Mouse (Mus musculus) olfactory bulb, adult 2 months (tissue): ENCODE measurements around the gene Cnp. TPM values are rescaled to one million over a fixed set of nuclear protein-coding genes. Genes with fewer than 3 reads are reported as not detected.

Experiments used
- H3K27ac ChIP-seq: fragments of 200-500 bp; 2 replicates; pipeline ENCODE4 v1.5.1; 2012; ENCODE audit warnings: low read depth, low read length; ENCODE audit not compliant: insufficient read depth
- H3K4me1 ChIP-seq: fragments of 200-500 bp; 2 replicates; pipeline ENCODE4 v1.6.1; 2012; ENCODE audit warnings: low read length; ENCODE audit not compliant: control insufficient read depth, insufficient read depth
- H3K4me3 ChIP-seq: fragments of 200-500 bp; 2 replicates; pipeline ENCODE4 v1.5.1; 2012; ENCODE audit warnings: mild to moderate bottlenecking, low read depth, low read length, moderate library complexity; ENCODE audit not compliant: insufficient read depth
- CTCF ChIP-seq: fragments of 200-500 bp; IDR thresholded peaks from 2 replicates; pipeline ENCODE4 v1.5.1; 2012; ENCODE audit warnings: low read depth, mild to moderate bottlenecking, low read length, moderate library complexity; ENCODE audit not compliant: insufficient read depth
- POLR2A ChIP-seq: fragments of 200-500 bp; IDR thresholded peaks from 2 replicates; pipeline ENCODE4 v1.6.1; 2012; ENCODE audit warnings: mild to moderate bottlenecking, low read depth, low read length, moderate library complexity; ENCODE audit not compliant: insufficient read depth
- WGBS: fragments of 180-500 bp; shearing (Covaris S2); methylation state at CpG from one replicate; pipeline ENCODE4 v1.1.7; 2018; 5-methylcytosine and 5-hydroxymethylcytosine counted together
- polyA plus RNA-seq: library from polyadenylated mRNA; stranded (reverse); fragments of >200 nt; gene quantifications from 2 replicates; pipeline ENCODE4 v1.2.4, GENCODE M21; 2012; ENCODE audit warnings: low replicate concordance; ENCODE audit not compliant: missing spikeins, insufficient read depth, insufficient read length

Cnp gene
- polyA plus RNA-seq, 1 experiment, result not detected

- H3K4me3 ChIP-seq, result no peak overlapping the region
- TF ChIP-seq POLR2A, result no peak
- no peak for TF ChIP-seq CTCF
- WGBS, result 67% methylated on average over 4 of the region's 4 CpGs
- peaks cover 4% of the 10 kb centered on the region; the same call in 1 of the 2 replicates for H3K4me1 ChIP-seq
- H3K27ac ChIP-seq, result no peak overlapping the region
Observed at GRCm38 (mm10) chr11:100552842-100553241, 21.9 kb upstream of the Cnp start.

DNA sequence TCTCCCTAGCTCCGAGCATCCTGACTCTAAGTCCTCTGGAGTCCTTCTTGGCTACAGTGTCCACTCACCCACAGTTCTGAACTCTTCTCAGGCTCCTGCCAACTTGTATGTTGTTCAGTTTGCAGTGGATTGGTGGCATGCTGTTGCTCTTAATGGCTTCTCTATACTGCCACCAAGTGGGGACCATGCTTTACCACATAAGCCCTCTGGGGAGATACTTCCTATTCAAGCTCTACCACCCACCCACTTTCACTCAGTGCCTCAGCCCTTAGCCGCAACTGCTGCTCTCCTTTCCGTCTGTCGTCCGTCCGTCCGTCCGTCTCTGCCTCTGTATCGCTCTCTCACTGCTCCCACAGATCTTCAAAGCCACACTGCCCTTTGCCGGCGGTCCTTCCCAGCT lies 19.1 kb upstream of the Cnp start:
- H3K27ac ChIP-seq, result no peak overlapping the region
- H3K4me3 ChIP-seq, result no peak overlapping the region
- H3K4me1 ChIP-seq, result peaks cover 4% of the 10 kb centered on the region; the same call in 1 of the 2 replicates
- 19% methylated on average over 11 of the region's 11 CpGs for WGBS
- TF ChIP-seq CTCF, result no peak
- TF ChIP-seq POLR2A, result no peak

DNA sequence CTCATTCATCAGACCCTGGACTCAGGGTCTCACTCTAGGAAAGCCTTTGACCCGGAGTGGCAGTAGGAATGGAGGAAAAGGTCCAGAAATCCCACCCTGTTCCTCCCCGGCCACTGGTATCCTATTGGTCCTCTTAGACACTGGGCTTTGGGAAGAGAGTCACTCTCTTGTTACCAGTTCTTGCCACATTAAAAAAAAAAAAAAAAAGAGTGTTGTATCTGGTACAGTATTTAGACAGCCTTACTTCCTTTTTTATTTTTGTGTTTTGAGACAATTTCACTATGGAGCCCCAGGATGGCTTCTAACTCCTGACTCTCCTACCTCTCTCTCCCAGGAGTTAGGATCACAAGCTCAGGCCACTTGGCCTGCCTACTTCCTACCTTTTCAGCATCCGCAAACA lies 17.1 kb upstream of the Cnp start:
- 89% methylated on average over 3 of the region's 3 CpGs for WGBS
- no peak overlapping the region for H3K27ac ChIP-seq
- no peak overlapping the region for H3K4me3 ChIP-seq
- TF ChIP-seq CTCF, result no peak
- no peak for TF ChIP-seq POLR2A
- H3K4me1 ChIP-seq, result peaks cover 4% of the 10 kb centered on the region; the same call in 1 of the 2 replicates

- TF ChIP-seq POLR2A (no peak), CTCF (no peak)
- H3K4me1 ChIP-seq, result peaks cover 4% of the 10 kb centered on the region; the same call in 1 of the 2 replicates
- H3K4me3 ChIP-seq, result no peak overlapping the region
- no peak overlapping the region for H3K27ac ChIP-seq
- WGBS, result 77% methylated on average over 7 of the region's 7 CpGs
Observed at GRCm38 (mm10) chr11:100559476-100559875, 15.2 kb upstream of the Cnp start.

- WGBS, result 52% methylated on average over 5 of the region's 5 CpGs
- Histone ChIP-seq H3K4me1 (no peaks in the 10 kb centered on the region), H3K27ac (no peak overlapping the region), H3K4me3 (no peak overlapping the region)
- no peak for TF ChIP-seq POLR2A
- no peak for TF ChIP-seq CTCF
Observed at GRCm38 (mm10) chr11:100561748-100562147, 13.0 kb upstream of the Cnp start.

GRCm38 (mm10) chr11:100564297-100564696 lies 10.4 kb upstream of the Cnp start:
- Histone ChIP-seq H3K4me3 (no peak overlapping the region), H3K27ac (no peak overlapping the region), H3K4me1 (no peaks in the 10 kb centered on the region)
- TF ChIP-seq CTCF (no peak), POLR2A (no peak)
- 79% methylated on average over 15 of the region's 15 CpGs for WGBS

GRCm38 (mm10) chr11:100564703-100565102 lies 10.0 kb upstream of the Cnp start:
- TF ChIP-seq POLR2A (no peak), CTCF (no peak)
- Histone ChIP-seq H3K4me3 (no peak overlapping the region), H3K4me1 (no peaks in the 10 kb centered on the region), H3K27ac (no peak overlapping the region)
- 79% methylated on average over 6 of the region's 6 CpGs for WGBS

DNA sequence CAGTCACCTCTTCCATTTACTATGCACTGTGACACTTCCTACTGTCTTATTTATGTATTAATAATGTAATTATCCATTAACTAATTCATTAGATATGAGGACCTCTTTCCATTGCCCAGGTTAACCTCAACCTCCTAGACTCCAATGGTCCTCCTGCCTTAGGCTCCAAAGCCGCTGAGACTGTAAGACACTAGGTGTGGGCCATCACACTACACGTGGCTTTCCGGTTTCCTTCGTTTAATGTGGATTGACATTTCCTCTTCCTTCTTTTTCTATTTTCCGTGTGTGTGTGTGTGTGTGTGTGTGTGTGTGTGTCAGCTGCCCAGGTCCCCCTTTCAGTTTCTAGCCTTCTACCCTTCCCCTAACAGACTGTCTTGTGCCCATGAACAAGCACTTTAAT lies 7.5 kb upstream of the Cnp start:
- Histone ChIP-seq H3K27ac (no peak overlapping the region), H3K4me1 (peaks cover 14% of the 10 kb centered on the region), H3K4me3 (no peak overlapping the region)
- 81% methylated on average over 5 of the region's 5 CpGs for WGBS
- TF ChIP-seq POLR2A, result no peak
- TF ChIP-seq CTCF, result no peak

GRCm38 (mm10) chr11:100567815-100568245 lies 6.9 kb upstream of the Cnp start:
- H3K4me3 ChIP-seq, result no peak overlapping the region
- peaks cover 14% of the 10 kb centered on the region for H3K4me1 ChIP-seq
- no peak for TF ChIP-seq CTCF
- 64% methylated on average over 9 of the region's 9 CpGs for WGBS
- no peak overlapping the region for H3K27ac ChIP-seq

DNA sequence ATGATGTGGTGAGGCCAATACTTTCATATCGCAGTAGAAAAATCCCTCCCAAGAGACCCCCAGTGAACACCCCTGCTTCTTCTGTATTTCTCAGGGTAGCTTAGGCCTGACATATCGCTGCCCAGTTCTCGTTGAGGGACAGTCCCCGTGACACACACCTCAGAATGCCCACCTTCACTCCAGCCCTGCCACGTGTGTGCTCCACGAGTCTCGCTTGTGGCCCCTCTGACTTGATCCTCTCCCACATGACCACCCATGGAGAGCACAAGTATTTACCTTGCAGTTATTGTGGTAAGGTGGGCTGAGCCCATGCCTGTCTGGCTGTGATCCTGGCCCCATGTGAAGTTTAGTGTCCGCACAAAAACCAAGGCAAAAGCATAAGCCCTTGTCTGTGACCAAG lies 6.0 kb upstream of the Cnp start:
- no peak overlapping the region for H3K4me3 ChIP-seq
- TF ChIP-seq POLR2A, result no peak
- TF ChIP-seq CTCF, result no peak
- H3K27ac ChIP-seq, result no peak overlapping the region
- H3K4me1 ChIP-seq, result peaks cover 14% of the 10 kb centered on the region
- 91% methylated on average over 8 of the region's 8 CpGs for WGBS
